In genomic region chr3:51700123-51700522, GRCm38 (mm10) we compare ENCODE assay signal across 11 mouse cellular contexts. TPM values are rescaled to one million over a fixed set of nuclear protein-coding genes. Genes with fewer than 3 reads are reported as not detected.
DNase-seq lines count a peak whose midpoint lies in the region; ATAC-seq and TF ChIP-seq lines count a peak whose summit lies in the region.
"Had no signal": no experiment of that assay in that cellular context is flagged by ENCODE, and none has a peak within 500 bp of the region (broad histone marks: within the 10 kb centered on the region; RNA-seq: fewer than 3 reads in every experiment).

No protein-coding gene starts in this region.

- no peaks in the 10 kb centered on the region for H3K27me3 ChIP-seq in heart, postnatal 0 days (ENCODE audit: control insufficient read depth, insufficient read depth, low read length)
- H3K27me3 ChIP-seq in embryonic facial prominence, embryonic 12.5 days, result no peaks in the 10 kb centered on the region
- no peaks in the 10 kb centered on the region for H3K27me3 ChIP-seq in forebrain, embryonic 16.5 days (replicated peaks; ENCODE audit: control insufficient read depth, insufficient read depth, low read length)
- no peaks in the 10 kb centered on the region for H3K27me3 ChIP-seq in limb, embryonic 15.5 days
- H3K27me3 ChIP-seq: Patski had no signal

- DNase-seq in heart, postnatal 0 days (ENCODE audit: low spot score), result no peak
- DNase-seq in heart, postnatal 10 days, result no peak
- DNase-seq in adrenal gland, adult 8-10 months, result no peak
- DNase-seq in T-cell, adult 2 months (ENCODE audit: low spot score), result no peak
- no peak for DNase-seq in frontal cortex, adult 2 months (ENCODE audit: extremely low spot score in 1 of 2, low spot score in 1 of 2)
- DNase-seq: heart, postnatal 36 days had no signal

- no peak for TF ChIP-seq EP300 in heart, postnatal 0 days (IDR thresholded peaks at IDR 0.05; ENCODE audit: low read depth)

- peak overlapping the region; percentile 74; the same call in 1 of the 2 replicates for H3K27ac ChIP-seq in heart, postnatal 0 days (ENCODE audit: low read depth)
- peak overlapping the region; percentile 91; the same call in 1 of the 2 replicates for H3K27ac ChIP-seq in embryonic facial prominence, embryonic 12.5 days
- H3K27ac ChIP-seq in forebrain, embryonic 16.5 days (ENCODE audit: low read length), result peak overlapping the region; percentile 93; the same call in 1 of the 2 replicates
- H3K27ac ChIP-seq in limb, embryonic 15.5 days, result peak overlapping the region; percentile 80; the same call in 1 of the 2 replicates

- peaks cover 12% of the 10 kb centered on the region for H3K4me1 ChIP-seq in heart, postnatal 0 days (ENCODE audit: control insufficient read depth, insufficient read depth)
- H3K4me1 ChIP-seq in embryonic facial prominence, embryonic 12.5 days, result peaks cover 31% of the 10 kb centered on the region
- H3K4me1 ChIP-seq in forebrain, embryonic 16.5 days (replicated peaks; ENCODE audit: control insufficient read depth, insufficient read depth, low read length), result peaks cover 28% of the 10 kb centered on the region
- H3K4me1 ChIP-seq in limb, embryonic 15.5 days, result peaks cover 33% of the 10 kb centered on the region

- H3K36me3 ChIP-seq in heart, postnatal 0 days (replicated peaks; ENCODE audit: control insufficient read depth, insufficient read depth, low read length), result no peaks in the 10 kb centered on the region
- peaks cover 9% of the 10 kb centered on the region; the same call in 1 of the 2 replicates for H3K36me3 ChIP-seq in embryonic facial prominence, embryonic 12.5 days
- H3K36me3 ChIP-seq in forebrain, embryonic 16.5 days (ENCODE audit: control insufficient read depth, insufficient read depth), result no peaks in the 10 kb centered on the region
- H3K36me3 ChIP-seq in limb, embryonic 15.5 days, result no peaks in the 10 kb centered on the region

- no peak for TF ChIP-seq CTCF in heart, postnatal 0 days (IDR thresholded peaks at IDR 0.05; ENCODE audit: low read depth)

- 57% methylated on average over 4 of the region's 4 CpGs for WGBS in heart, postnatal 0 days
- WGBS in embryonic facial prominence, embryonic 12.5 days, result 68% methylated on average over 4 of the region's 4 CpGs
- WGBS in forebrain, embryonic 16.5 days, result 79% methylated on average over 4 of the region's 4 CpGs
- WGBS in limb, embryonic 15.5 days, result 12% methylated on average over 4 of the region's 4 CpGs

- H3K9ac ChIP-seq in heart, postnatal 0 days (replicated peaks; ENCODE audit: low read depth, low read length), result no peak overlapping the region
- H3K9ac ChIP-seq in embryonic facial prominence, embryonic 12.5 days, result no peak overlapping the region
- H3K9ac ChIP-seq in forebrain, embryonic 16.5 days (replicated peaks; ENCODE audit: low read depth, low read length), result no peak overlapping the region
- H3K9ac ChIP-seq in limb, embryonic 15.5 days, result no peak overlapping the region

- no peak overlapping the region for H3K4me2 ChIP-seq in heart, postnatal 0 days (ENCODE audit: low read depth, low read length)
- H3K4me2 ChIP-seq in embryonic facial prominence, embryonic 12.5 days (replicated peaks), result peak overlapping the region; percentile 49; the same call in 1 of the 2 replicates
- peak overlapping the region; percentile 71; the same call in 1 of the 2 replicates for H3K4me2 ChIP-seq in forebrain, embryonic 16.5 days (ENCODE audit: low read length)
- H3K4me2 ChIP-seq in limb, embryonic 15.5 days, result peak overlapping the region; percentile 86

- no peak for ATAC-seq in heart, postnatal 0 days (ENCODE audit: insufficient read depth, low read depth)
- no peak for ATAC-seq in embryonic facial prominence, embryonic 12.5 days (ENCODE audit: insufficient number of reproducible peaks, insufficient read depth, low FRiP score, low TSS enrichment)
- no peak for ATAC-seq in forebrain, embryonic 16.5 days
- ATAC-seq in limb, embryonic 15.5 days (ENCODE audit: insufficient number of reproducible peaks, low FRiP score, low TSS enrichment, low read depth), result no peak
- ATAC-seq: Patski had no signal

- intact Hi-C loops in heart, postnatal 10 days (cut with DNase I), result loop anchor here (2.0 to 5.0 kb wide), 5 partner anchors 39 to 497 kb away; no protein-coding TSS in a partner anchor

- no peak overlapping the region for H3K4me3 ChIP-seq in heart, postnatal 0 days (ENCODE audit: low read depth, low read length)
- no peak overlapping the region for H3K4me3 ChIP-seq in embryonic facial prominence, embryonic 12.5 days
- no peak overlapping the region for H3K4me3 ChIP-seq in forebrain, embryonic 16.5 days (replicated peaks; ENCODE audit: low read length)
- no peak overlapping the region for H3K4me3 ChIP-seq in limb, embryonic 15.5 days

- H3K9me3 ChIP-seq in heart, postnatal 0 days (replicated peaks; ENCODE audit: control insufficient read depth, low read length), result no peaks in the 10 kb centered on the region
- H3K9me3 ChIP-seq in embryonic facial prominence, embryonic 12.5 days, result no peaks in the 10 kb centered on the region
- H3K9me3 ChIP-seq in forebrain, embryonic 16.5 days (ENCODE audit: control insufficient read depth, low read length), result no peaks in the 10 kb centered on the region
- no peaks in the 10 kb centered on the region for H3K9me3 ChIP-seq in limb, embryonic 15.5 days

RNA-seq across cellular contexts. Expression of gene Mgst2, which starts 40.0 kb away (rescaled TPM):
- total RNA-seq in heart, postnatal 0 days (2014; rRNA removed; ENCODE audit: low replicate concordance), result 3.2 and 16.5 TPM in 2 replicates
- polyA plus RNA-seq in heart, postnatal 0 days (2015; fragmentation: Nextera tagmentation; extraction: Ambion mirVana), result 8.7 and 9.4 TPM in 2 replicates
- total RNA-seq in heart, postnatal 10 days (2021), result 1 to 10 TPM in 1 of 2 experiments, under 1 TPM in 1; 0.35 to 2.1 TPM
- 1.3 and 1.7 TPM in 2 replicates for polyA plus RNA-seq in embryonic facial prominence, embryonic 12.5 days (2016; fragmentation: Nextera tagmentation; extraction: Ambion mirVana)
- polyA plus RNA-seq in forebrain, embryonic 16.5 days (2015; fragmentation: Nextera tagmentation; extraction: Ambion mirVana), result 0.27 and 0.56 TPM in 2 replicates
- polyA plus RNA-seq in limb, embryonic 15.5 days (2015; fragmentation: Nextera tagmentation; extraction: Ambion mirVana), result 16.0 and 18.3 TPM in 2 replicates
- 100 to 1,000 TPM; 209 to 255 (median 219) TPM for total RNA-seq in adrenal gland, adult 8-10 months (2022)
- polyA plus RNA-seq in frontal cortex, adult 2 months (2012; rRNA removed), result 0.24 and 0.36 TPM in 2 replicates
- total RNA-seq: left cerebral cortex, postnatal 25 days had no signal
